Mouse (Mus musculus) intestine, postnatal 0 days (tissue): ENCODE measurements around the gene Mcrip2. TPM values are rescaled to one million over a fixed set of nuclear protein-coding genes. Genes with fewer than 3 reads are reported as not detected.

Experiments used
- ATAC-seq: fragments of 200-750 bp; cut with Nextera tagmentation; 2 replicates; pipeline ENCODE4 v1.8.0; 2017; ENCODE audit warnings: mild to moderate bottlenecking, moderate TSS enrichment, moderate library complexity
- H3K27ac ChIP-seq: fragments of 300-500 bp; sonication (generic); 2 replicates; pipeline ENCODE4 v1.5.1; 2014; ENCODE audit warnings: mild to moderate bottlenecking, low read depth, low read length, moderate library complexity
- H3K27me3 ChIP-seq: fragments of 300-500 bp; sonication (generic); replicated peaks from 2 replicates; pipeline ENCODE4 v1.6.1; 2014; ENCODE audit warnings: low read length, mixed read lengths; ENCODE audit not compliant: control insufficient read depth, insufficient read depth
- H3K36me3 ChIP-seq: fragments of 300-500 bp; sonication (generic); 2 replicates; pipeline ENCODE4 v1.6.1; 2014; ENCODE audit warnings: mild to moderate bottlenecking, moderate library complexity; ENCODE audit not compliant: control insufficient read depth, insufficient read depth
- H3K4me1 ChIP-seq: fragments of 300-500 bp; sonication (generic); replicated peaks from 2 replicates; pipeline ENCODE4 v1.6.1; 2014; ENCODE audit warnings: antibody characterized with exemption, low read length, mixed read lengths; ENCODE audit not compliant: control insufficient read depth, insufficient read depth
- H3K4me2 ChIP-seq: fragments of 300-500 bp; sonication (generic); replicated peaks from 2 replicates; pipeline ENCODE4 v1.6.1; 2014; ENCODE audit warnings: low read depth, mild to moderate bottlenecking, moderate library complexity
- H3K4me3 ChIP-seq: fragments of 300-500 bp; sonication (generic); 2 replicates; pipeline ENCODE4 v1.5.1; 2014; ENCODE audit warnings: low read depth, low read length
- H3K9ac ChIP-seq: fragments of 300-500 bp; sonication (generic); 2 replicates; pipeline ENCODE4 v1.6.1; 2014; ENCODE audit warnings: mild to moderate bottlenecking, low read depth, low read length
- H3K9me3 ChIP-seq: fragments of 300-500 bp; sonication (generic); 2 replicates; pipeline ENCODE4 v1.6.1; 2016; ENCODE audit warnings: mixed run types; ENCODE audit not compliant: control insufficient read depth
- CTCF ChIP-seq: sonication (generic); IDR thresholded peaks from 2 replicates; pipeline ENCODE4 v1.5.1; 2016; ENCODE audit warnings: low read depth, mild to moderate bottlenecking, control low read depth, antibody characterized with exemption, moderate library complexity
- WGBS: fragments of 180-500 bp; shearing (Covaris S2); extraction: QIAGEN DNeasy Blood & Tissue Kit; methylation state at CpG from one replicate; pipeline ENCODE4 v1.1.7; 2014; 5-methylcytosine and 5-hydroxymethylcytosine counted together
- polyA plus RNA-seq: library from polyadenylated mRNA; unstranded; fragments of >200 nt; fragmentation: Nextera tagmentation; extraction: Ambion mirVana; gene quantifications from 2 replicates; pipeline ENCODE4 v1.2.1, GENCODE M21; 2015

Mcrip2 gene
- polyA plus RNA-seq, 1 experiment from 2014 or later: 51.0 TPM

- Histone ChIP-seq H3K9ac (no peak overlapping the region), H3K4me2 (no peak overlapping the region), H3K36me3 (peaks cover 40% of the 10 kb centered on the region), H3K27me3 (no peaks in the 10 kb centered on the region), H3K4me3 (no peak overlapping the region), H3K9me3 (no peaks in the 10 kb centered on the region), H3K4me1 (no peaks in the 10 kb centered on the region), H3K27ac (no peak overlapping the region)
- WGBS: 85% methylated on average over 8 of the region's 8 CpGs
- ATAC-seq: no peak
- TF ChIP-seq CTCF: no peak
These were observed 14.7 kb upstream of the Mcrip2 start for GRCm38 (mm10) chr17:25883268-25883667.

GRCm38 (mm10) chr17:25882306-25882705 is 13.7 kb upstream of the Mcrip2 start:
- no peak overlapping the region for H3K4me2 ChIP-seq
- no peaks in the 10 kb centered on the region for H3K4me1 ChIP-seq
- no peak overlapping the region for H3K4me3 ChIP-seq
- no peaks in the 10 kb centered on the region for H3K27me3 ChIP-seq
- peaks cover 39% of the 10 kb centered on the region for H3K36me3 ChIP-seq
- 59% methylated on average over 5 of the region's 5 CpGs for WGBS
- no peaks in the 10 kb centered on the region for H3K9me3 ChIP-seq
- no peak overlapping the region for H3K9ac ChIP-seq
- peak; percentile 33 for TF ChIP-seq CTCF
- no peak overlapping the region for H3K27ac ChIP-seq
- no peak for ATAC-seq

GRCm38 (mm10) chr17:25881691-25882090 is 13.1 kb upstream of the Mcrip2 start:
- TF ChIP-seq CTCF: no peak
- H3K9ac ChIP-seq: no peak overlapping the region
- H3K4me2 ChIP-seq: no peak overlapping the region
- H3K4me1 ChIP-seq: peaks cover 3% of the 10 kb centered on the region; the same call in 1 of the 2 replicates
- H3K4me3 ChIP-seq: no peak overlapping the region
- ATAC-seq: no peak
- WGBS: 58% methylated on average over 4 of the region's 4 CpGs
- no peaks in the 10 kb centered on the region for H3K9me3 ChIP-seq
- no peak overlapping the region for H3K27ac ChIP-seq
- H3K36me3 ChIP-seq: peaks cover 39% of the 10 kb centered on the region
- no peaks in the 10 kb centered on the region for H3K27me3 ChIP-seq

GRCm38 (mm10) chr17:25880913-25881641 is 12.5 kb upstream of the Mcrip2 start:
- Histone ChIP-seq H3K4me2 (no peak overlapping the region), H3K27me3 (no peaks in the 10 kb centered on the region), H3K9me3 (no peaks in the 10 kb centered on the region), H3K4me3 (no peak overlapping the region), H3K4me1 (peaks cover 3% of the 10 kb centered on the region; the same call in 1 of the 2 replicates), H3K27ac (no peak overlapping the region), H3K36me3 (peaks cover 39% of the 10 kb centered on the region), H3K9ac (no peak overlapping the region)
- no peak for ATAC-seq
- WGBS: 28% methylated on average over 5 of the region's 5 CpGs
- TF ChIP-seq CTCF: no peak

GRCm38 (mm10) chr17:25880196-25880910 is 11.8 kb upstream of the Mcrip2 start, which contains the start of gene Wfikkn1:
Wfikkn1 (minus strand) TSS chr17:25880858.
- peaks cover 6% of the 10 kb centered on the region; the same call in 1 of the 2 replicates for H3K4me1 ChIP-seq
- H3K4me2 ChIP-seq: no peak within 1 kb of the TSS
- no peaks in the 10 kb centered on the region for H3K27me3 ChIP-seq
- no peak for TF ChIP-seq CTCF
- 50% methylated on average over 5 of the region's 5 CpGs for WGBS
- no peak within 1 kb of the TSS for H3K9ac ChIP-seq
- H3K27ac ChIP-seq: no peak within 1 kb of the TSS
- no peak for ATAC-seq
- H3K9me3 ChIP-seq: no peaks in the 10 kb centered on the region
- no peak within 1 kb of the TSS for H3K4me3 ChIP-seq
- H3K36me3 ChIP-seq: peaks cover 39% of the 10 kb centered on the region

GRCm38 (mm10) chr17:25879750-25880149 is 11.2 kb upstream of the Mcrip2 start:
- Histone ChIP-seq H3K9ac (no peak overlapping the region), H3K4me3 (no peak overlapping the region), H3K4me1 (peaks cover 6% of the 10 kb centered on the region; the same call in 1 of the 2 replicates), H3K4me2 (no peak overlapping the region), H3K27me3 (no peaks in the 10 kb centered on the region), H3K36me3 (peaks cover 36% of the 10 kb centered on the region), H3K9me3 (no peaks in the 10 kb centered on the region), H3K27ac (no peak overlapping the region)
- WGBS: 66% methylated on average over 8 of the region's 8 CpGs
- no peak for TF ChIP-seq CTCF
- ATAC-seq: no peak
